Mouse (Mus musculus) forebrain, postnatal 0 days (tissue): ENCODE measurements around the gene Rem1. TPM values are rescaled to one million over a fixed set of nuclear protein-coding genes. Genes with fewer than 3 reads are reported as not detected.

Experiments
- ATAC-seq: fragments of 200-750 bp; cut with Nextera tagmentation; 2 replicates; pipeline ENCODE4 v1.8.0; 2017; ENCODE audit warnings: mild to moderate bottlenecking, moderate library complexity
- DNase-seq: peaks from one replicate; pipeline ENCODE4 v3.0.0-alpha.2; 2015
- H3K27ac ChIP-seq: fragments of 300-500 bp; sonication (generic); 2 replicates; pipeline ENCODE4 v1.5.1; 2014; ENCODE audit warnings: low read depth, mild to moderate bottlenecking, antibody characterized with exemption, low read length, moderate library complexity, mixed read lengths
- H3K27me3 ChIP-seq: fragments of 300-500 bp; sonication (generic); 2 replicates; pipeline ENCODE4 v1.6.1; 2014; ENCODE audit warnings: mild to moderate bottlenecking, low read length, mixed read lengths; ENCODE audit not compliant: insufficient read depth
- H3K36me3 ChIP-seq: fragments of 300-500 bp; sonication (generic); 2 replicates; pipeline ENCODE4 v1.6.1; 2014; ENCODE audit warnings: mild to moderate bottlenecking, moderate library complexity; ENCODE audit not compliant: insufficient read depth
- H3K4me1 ChIP-seq: fragments of 300-500 bp; sonication (generic); 2 replicates; pipeline ENCODE4 v1.6.1; 2014; ENCODE audit warnings: antibody characterized with exemption; ENCODE audit not compliant: insufficient read depth
- H3K4me2 ChIP-seq: fragments of 300-500 bp; sonication (generic); 2 replicates; pipeline ENCODE4 v1.6.1; 2014; ENCODE audit warnings: low read depth, mild to moderate bottlenecking, moderate library complexity
- H3K4me3 ChIP-seq: fragments of 300-500 bp; sonication (generic); 2 replicates; pipeline ENCODE4 v1.5.1; 2014; ENCODE audit warnings: low read depth, low read length, mixed read lengths
- H3K9ac ChIP-seq: fragments of 300-500 bp; sonication (generic); 2 replicates; pipeline ENCODE4 v1.6.1; 2014; ENCODE audit warnings: mild to moderate bottlenecking
- H3K9me3 ChIP-seq: fragments of 300-500 bp; sonication (generic); 2 replicates; pipeline ENCODE4 v1.6.1; 2016; ENCODE audit warnings: low read length
- CTCF ChIP-seq: sonication (generic); IDR thresholded peaks from 2 replicates; pipeline ENCODE4 v1.5.1; 2016; ENCODE audit warnings: antibody characterized with exemption, control low read depth, low read depth
- WGBS: fragments of 180-500 bp; shearing (Covaris S2); extraction: QIAGEN DNeasy Blood & Tissue Kit; methylation state at CpG from one replicate; pipeline ENCODE4 v1.1.7; 2014; 5-methylcytosine and 5-hydroxymethylcytosine counted together
- polyA plus RNA-seq: library from polyadenylated mRNA; unstranded; fragments of >200 nt; fragmentation: Nextera tagmentation; extraction: Ambion mirVana; gene quantifications from 2 replicates; pipeline ENCODE4 v1.2.1, GENCODE M21; 2015
- total RNA-seq: library from RNA; depleted of rRNA; stranded (reverse); fragments of >200 nt; gene quantifications from 2 replicates; pipeline ENCODE4 v1.2.3, GENCODE M21; 2014

Gene Rem1
- total and polyA plus RNA-seq, 2 experiments from 2014 or later: 0.53 to 2.7 TPM

GRCm38 (mm10) chr2:152616470-152616869, 10.3 kb upstream of the Rem1 start:
- H3K4me3 ChIP-seq: no peak overlapping the region
- H3K27ac ChIP-seq: no peak overlapping the region
- no peak for TF ChIP-seq CTCF
- WGBS: 86% methylated on average over 6 of the region's 6 CpGs
- H3K36me3 ChIP-seq: no peaks in the 10 kb centered on the region
- DNase-seq: no peak
- no peaks in the 10 kb centered on the region for H3K9me3 ChIP-seq
- no peaks in the 10 kb centered on the region for H3K27me3 ChIP-seq
- no peak overlapping the region for H3K4me2 ChIP-seq
- no peaks in the 10 kb centered on the region for H3K4me1 ChIP-seq
- no peak for ATAC-seq
- no peak overlapping the region for H3K9ac ChIP-seq

DNA sequence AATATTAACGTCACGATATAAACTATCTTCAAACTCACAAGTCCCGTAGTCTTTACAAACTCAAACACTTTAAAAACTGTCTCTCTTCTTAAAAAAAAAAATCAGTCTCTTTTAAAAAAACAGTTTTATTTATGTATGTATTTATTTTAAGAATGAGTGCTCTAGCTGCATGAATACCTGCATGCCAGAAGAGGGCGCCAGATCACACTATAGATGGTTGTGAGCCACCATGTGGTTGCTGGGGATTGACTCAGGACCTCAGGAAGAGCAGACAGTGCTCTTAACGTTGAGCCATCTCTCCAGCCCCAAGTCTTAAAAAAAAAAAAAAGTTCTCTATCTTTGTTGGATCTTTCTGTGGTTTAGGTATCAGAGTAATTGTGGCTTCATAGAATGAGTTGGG, 9.4 kb upstream of the Rem1 start:
- no peaks in the 10 kb centered on the region for H3K9me3 ChIP-seq
- H3K36me3 ChIP-seq: no peaks in the 10 kb centered on the region
- no peak overlapping the region for H3K4me2 ChIP-seq
- no peak overlapping the region for H3K27ac ChIP-seq
- H3K4me1 ChIP-seq: no peaks in the 10 kb centered on the region
- no peak overlapping the region for H3K4me3 ChIP-seq
- no peak for DNase-seq
- peak; percentile 47 for TF ChIP-seq CTCF
- H3K27me3 ChIP-seq: no peaks in the 10 kb centered on the region
- no peak for ATAC-seq
- 54% methylated on average over 5 of the region's 5 CpGs for WGBS
- H3K9ac ChIP-seq: no peak overlapping the region

DNA sequence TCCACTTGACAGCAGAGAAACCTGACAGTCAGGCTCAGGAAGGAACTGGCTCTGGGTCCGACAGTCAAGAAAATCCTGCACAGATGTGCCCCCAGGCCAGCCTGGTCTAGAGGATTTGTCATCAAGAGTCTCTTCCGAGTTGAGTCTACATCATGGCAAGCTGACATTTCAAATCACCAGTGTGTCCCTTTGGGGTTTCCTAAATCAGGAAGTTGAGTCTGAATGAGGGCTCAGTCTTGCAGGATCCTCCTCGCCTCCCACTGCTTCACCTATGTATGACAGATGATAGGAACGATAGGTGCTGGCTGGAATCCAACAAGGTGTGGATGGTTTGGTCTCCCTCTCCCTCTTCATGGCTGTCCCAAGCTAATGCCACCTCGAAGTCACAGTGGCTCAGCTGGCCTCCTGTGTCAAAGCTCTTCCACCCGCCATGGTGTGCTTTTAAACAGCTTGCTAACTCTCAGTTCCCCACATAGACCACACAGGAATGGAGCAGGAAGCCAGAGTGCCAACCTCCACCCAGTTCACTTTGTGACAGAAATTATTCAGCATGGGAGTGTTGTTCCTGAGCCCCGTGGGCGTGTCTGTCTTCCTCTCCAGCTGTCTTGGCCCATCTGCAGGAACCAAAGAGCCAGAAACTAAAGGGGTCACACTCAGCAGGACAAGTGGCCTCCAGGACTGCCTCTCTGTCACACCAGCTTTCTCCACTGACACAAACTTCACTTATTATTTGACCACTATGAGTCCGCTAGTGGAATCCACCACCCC, 6.2 kb upstream of the Rem1 start:
- ATAC-seq (no peak), DNase-seq (no peak)
- Histone ChIP-seq H3K4me2 (no peak overlapping the region), H3K9me3 (no peaks in the 10 kb centered on the region), H3K4me1 (no peaks in the 10 kb centered on the region), H3K9ac (no peak overlapping the region), H3K36me3 (no peaks in the 10 kb centered on the region), H3K4me3 (no peak overlapping the region), H3K27ac (no peak overlapping the region), H3K27me3 (no peaks in the 10 kb centered on the region)
- 74% methylated on average over 9 of the region's 9 CpGs for WGBS
- TF ChIP-seq CTCF: no peak

GRCm38 (mm10) chr2:152622151-152622550, 4.6 kb upstream of the Rem1 start:
- H3K36me3 ChIP-seq: no peaks in the 10 kb centered on the region
- H3K4me1 ChIP-seq: peaks cover 7% of the 10 kb centered on the region; the same call in 1 of the 2 replicates
- H3K4me2 ChIP-seq: no peak overlapping the region
- H3K9ac ChIP-seq: no peak overlapping the region
- no peaks in the 10 kb centered on the region for H3K9me3 ChIP-seq
- ATAC-seq (no peak), DNase-seq (no peak)
- no peak overlapping the region for H3K4me3 ChIP-seq
- no peak overlapping the region for H3K27ac ChIP-seq
- H3K27me3 ChIP-seq: peaks cover 8% of the 10 kb centered on the region
- WGBS: 89% methylated on average over 13 of the region's 13 CpGs
- no peak for TF ChIP-seq CTCF

DNA sequence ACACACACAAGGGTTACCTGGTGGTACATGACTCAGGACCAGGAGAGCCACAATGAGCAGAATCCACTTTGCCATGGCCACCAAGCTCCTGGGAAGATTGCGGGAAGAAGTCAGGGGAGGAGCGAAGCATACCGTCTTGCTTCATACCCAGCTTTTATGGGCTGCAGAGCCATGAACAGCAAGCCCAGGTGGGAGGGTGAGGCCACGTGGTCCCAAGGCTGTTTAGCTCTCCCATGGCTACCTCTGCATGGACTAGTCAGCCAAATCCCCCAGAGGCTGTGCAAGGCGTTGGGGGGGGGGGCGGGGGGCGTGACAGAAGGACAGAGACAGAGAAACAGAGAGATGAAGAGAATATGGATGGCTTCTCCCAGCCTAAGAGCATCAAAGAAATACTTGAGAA, 3.8 kb upstream of the Rem1 start, which contains the start of gene Defb25:
TSS of gene Defb25 (minus strand) at position 101 of the 400 bp plus-strand sequence.
- no peak for ATAC-seq
- Histone ChIP-seq H3K36me3 (no peaks in the 10 kb centered on the region), H3K27me3 (peaks cover 15% of the 10 kb centered on the region), H3K9ac (no peak within 1 kb of the TSS), H3K9me3 (no peaks in the 10 kb centered on the region), H3K27ac (no peak within 1 kb of the TSS), H3K4me1 (peaks cover 10% of the 10 kb centered on the region; the same call in 1 of the 2 replicates), H3K4me3 (no peak within 1 kb of the TSS), H3K4me2 (no peak within 1 kb of the TSS)
- WGBS: 88% methylated on average over 7 of the region's 7 CpGs
- no peak for TF ChIP-seq CTCF
- DNase-seq: no peak

- Histone ChIP-seq H3K27ac (no peak overlapping the region), H3K9me3 (no peaks in the 10 kb centered on the region), H3K27me3 (peaks cover 26% of the 10 kb centered on the region), H3K9ac (no peak overlapping the region), H3K36me3 (no peaks in the 10 kb centered on the region), H3K4me2 (no peak overlapping the region), H3K4me3 (no peak overlapping the region), H3K4me1 (peaks cover 10% of the 10 kb centered on the region; the same call in 1 of the 2 replicates)
- DNase-seq: no peak
- no peak for TF ChIP-seq CTCF
- 78% methylated on average over 2 of the region's 2 CpGs for WGBS
- no peak for ATAC-seq
Observed at GRCm38 (mm10) chr2:152624566-152624965, 2.2 kb upstream of the Rem1 start.

- DNase-seq (no peak), ATAC-seq (peak; percentile 50)
- H3K4me2 ChIP-seq: no peak overlapping the region
- peaks cover 10% of the 10 kb centered on the region; the same call in 1 of the 2 replicates for H3K4me1 ChIP-seq
- peaks cover 26% of the 10 kb centered on the region for H3K27me3 ChIP-seq
- H3K9me3 ChIP-seq: no peaks in the 10 kb centered on the region
- no peaks in the 10 kb centered on the region for H3K36me3 ChIP-seq
- 7% methylated on average over 1 of the region's 1 CpGs for WGBS
- no peak for TF ChIP-seq CTCF
- H3K4me3 ChIP-seq: no peak overlapping the region
- H3K9ac ChIP-seq: no peak overlapping the region
- H3K27ac ChIP-seq: no peak overlapping the region
Observed at GRCm38 (mm10) chr2:152625256-152625655, 1.5 kb upstream of the Rem1 start.
